Mouse (Mus musculus): ENCODE data around the gene Lrrc26.

GRCm38 (mm10) chr2:25292856-25293255, 3.1 kb downstream of the Lrrc26 start:
- TF ChIP-seq POLR2A (IDR thresholded peaks at IDR 0.05; ENCODE audit: borderline replicate concordance, insufficient read depth, low read length) (no peak), CTCF (IDR thresholded peaks at IDR 0.05; ENCODE audit: borderline replicate concordance, insufficient read depth, low read depth, low read length) (peak; percentile 75; the same call in 1 of the 2 replicates)

All from cerebellum, adult 2 months (tissue).